Mouse (Mus musculus) kidney, adult 2 months (tissue): ENCODE results near the gene Map1b. TPM values are rescaled to one million over a fixed set of nuclear protein-coding genes. Genes with fewer than 3 reads are reported as not detected.

Experiments
- DNase-seq: peaks from one replicate; pipeline ENCODE4 v3.0.0; 2021
- H3K27ac ChIP-seq: fragments of 200-500 bp; 2 replicates; pipeline ENCODE4 v1.5.1; 2012; ENCODE audit warnings: low read depth, low read length, control low read depth, inconsistent platforms; ENCODE audit not compliant: insufficient read depth
- H3K27me3 ChIP-seq: fragments of 200-500 bp; replicated peaks from 2 replicates; pipeline ENCODE4 v1.6.1; 2012; ENCODE audit warnings: mild to moderate bottlenecking, moderate library complexity, low read length, inconsistent platforms; ENCODE audit not compliant: control insufficient read depth, insufficient read depth
- H3K36me3 ChIP-seq: fragments of 200-500 bp; 2 replicates; pipeline ENCODE4 v1.6.1; 2012; ENCODE audit warnings: mild to moderate bottlenecking, moderate library complexity, low read length, inconsistent platforms; ENCODE audit not compliant: control insufficient read depth, insufficient read depth
- H3K4me1 ChIP-seq: fragments of 200-500 bp; 2 replicates; pipeline ENCODE4 v1.6.1; 2011; ENCODE audit warnings: low read length; ENCODE audit not compliant: control insufficient read depth, insufficient read depth
- H3K4me3 ChIP-seq: fragments of 200-500 bp; 2 replicates; pipeline ENCODE4 v1.5.1; 2011; ENCODE audit warnings: mild to moderate bottlenecking, low read depth, low read length, control low read depth; ENCODE audit not compliant: insufficient read depth
- CTCF ChIP-seq: fragments of 200-500 bp; conservative IDR thresholded peaks from 2 replicates; pipeline ENCODE4 v1.5.1; 2011; ENCODE audit warnings: low read depth, mild to moderate bottlenecking, control low read depth, low read length, moderate library complexity, mixed read lengths; ENCODE audit not compliant: insufficient read depth, insufficient read length
- POLR2A ChIP-seq: fragments of 200-500 bp; IDR thresholded peaks from one replicate; pipeline ENCODE4 v1.6.1; 2011; ENCODE audit warnings: low read depth, low read length, control low read depth
- WGBS: fragments of 180-500 bp; shearing (Covaris S2); methylation state at CpG from one replicate; pipeline ENCODE4 v1.1.7; 2018; 5-methylcytosine and 5-hydroxymethylcytosine counted together
- polyA plus RNA-seq: library from polyadenylated mRNA; depleted of rRNA; stranded (reverse); fragments of >200 nt; gene quantifications from 2 replicates; pipeline ENCODE4 v1.2.3, GENCODE M21; 2012

Map1b gene
- polyA plus RNA-seq, 1 experiment: 1.3 TPM

GRCm38 (mm10) chr13:99557331-99557730, 41.0 kb upstream of the Map1b start:
- TF ChIP-seq CTCF (no peak), POLR2A (no peak)
- Histone ChIP-seq H3K27me3 (no peaks in the 10 kb centered on the region), H3K4me3 (no peak overlapping the region), H3K36me3 (no peaks in the 10 kb centered on the region), H3K27ac (no peak overlapping the region), H3K4me1 (no peaks in the 10 kb centered on the region)
- no peak for DNase-seq
- 84% methylated on average over 5 of the region's 5 CpGs for WGBS

- WGBS: 66% methylated on average over 8 of the region's 8 CpGs
- DNase-seq: no peak
- Histone ChIP-seq H3K27me3 (no peaks in the 10 kb centered on the region), H3K36me3 (no peaks in the 10 kb centered on the region), H3K4me1 (no peaks in the 10 kb centered on the region), H3K27ac (no peak overlapping the region), H3K4me3 (no peak overlapping the region)
- TF ChIP-seq POLR2A (no peak), CTCF (no peak)
These were observed 38.6 kb upstream of the Map1b start for GRCm38 (mm10) chr13:99554960-99555359.

- no peak overlapping the region for H3K27ac ChIP-seq
- no peaks in the 10 kb centered on the region for H3K4me1 ChIP-seq
- no peak for DNase-seq
- H3K27me3 ChIP-seq: no peaks in the 10 kb centered on the region
- no peaks in the 10 kb centered on the region for H3K36me3 ChIP-seq
- TF ChIP-seq POLR2A (no peak), CTCF (no peak)
- 89% methylated on average over 6 of the region's 6 CpGs for WGBS
- H3K4me3 ChIP-seq: no peak overlapping the region
These were observed 38.1 kb upstream of the Map1b start for GRCm38 (mm10) chr13:99554466-99554865.

GRCm38 (mm10) chr13:99552381-99552780, 36.0 kb upstream of the Map1b start:
- TF ChIP-seq CTCF (no peak), POLR2A (no peak)
- H3K36me3 ChIP-seq: no peaks in the 10 kb centered on the region
- H3K4me1 ChIP-seq: no peaks in the 10 kb centered on the region
- H3K27me3 ChIP-seq: no peaks in the 10 kb centered on the region
- no peak overlapping the region for H3K27ac ChIP-seq
- H3K4me3 ChIP-seq: no peak overlapping the region
- WGBS: 97% methylated on average over 4 of the region's 4 CpGs
- DNase-seq: no peak

GRCm38 (mm10) chr13:99550679-99551369, 34.5 kb upstream of the Map1b start:
- Histone ChIP-seq H3K4me3 (no peak overlapping the region), H3K36me3 (no peaks in the 10 kb centered on the region), H3K27ac (no peak overlapping the region), H3K27me3 (no peaks in the 10 kb centered on the region), H3K4me1 (no peaks in the 10 kb centered on the region)
- WGBS: 78% methylated on average over 12 of the region's 12 CpGs
- TF ChIP-seq POLR2A (no peak), CTCF (no peak)
- no peak for DNase-seq

GRCm38 (mm10) chr13:99550060-99550459, 33.7 kb upstream of the Map1b start:
- no peaks in the 10 kb centered on the region for H3K27me3 ChIP-seq
- H3K36me3 ChIP-seq: no peaks in the 10 kb centered on the region
- H3K4me3 ChIP-seq: no peak overlapping the region
- no peaks in the 10 kb centered on the region for H3K4me1 ChIP-seq
- TF ChIP-seq CTCF (no peak), POLR2A (no peak)
- WGBS: 73% methylated on average over 4 of the region's 4 CpGs
- no peak for DNase-seq
- no peak overlapping the region for H3K27ac ChIP-seq

GRCm38 (mm10) chr13:99549584-99549983, 33.2 kb upstream of the Map1b start:
- Histone ChIP-seq H3K4me1 (no peaks in the 10 kb centered on the region), H3K27ac (no peak overlapping the region), H3K36me3 (no peaks in the 10 kb centered on the region), H3K27me3 (no peaks in the 10 kb centered on the region), H3K4me3 (no peak overlapping the region)
- DNase-seq: no peak
- no peak for TF ChIP-seq POLR2A
- TF ChIP-seq CTCF: no peak
- WGBS: 11% methylated on average over 9 of the region's 9 CpGs
